ENCODE assay signal across 29 mouse cellular contexts in genomic region chr10:77643160-77643559, GRCm38 (mm10). TPM values are rescaled to one million over a fixed set of nuclear protein-coding genes. Genes with fewer than 3 reads are reported as not detected.
A peak's percentile ranks its signal among the peaks of the same experiment; 100 is the strongest.
DNase-seq lines count a peak whose midpoint lies in the region; ATAC-seq lines count a peak whose summit lies in the region.
"Had no signal": no experiment of that assay in that cellular context is flagged by ENCODE, and none has a peak within 500 bp of the region (broad histone marks: within the 10 kb centered on the region; RNA-seq: fewer than 3 reads in every experiment).

No protein-coding gene starts in this region.

- no peak overlapping the region for H3K4me3 ChIP-seq in embryonic facial prominence, embryonic 15.5 days (replicated peaks)
- H3K4me3 ChIP-seq in embryonic facial prominence, embryonic 10.5 days, result no peak overlapping the region
- H3K4me3 ChIP-seq in kidney, embryonic 15.5 days (replicated peaks), result no peak overlapping the region
- H3K4me3 ChIP-seq in neural tube, embryonic 15.5 days (replicated peaks), result no peak overlapping the region
- H3K4me3 ChIP-seq: embryonic facial prominence, embryonic 12.5 days; forebrain, embryonic 12.5 days; heart, adult 2 months; heart, embryonic 15.5 days; hindbrain, embryonic 13.5 days had no signal

- H3K4me2 ChIP-seq in embryonic facial prominence, embryonic 15.5 days (replicated peaks), result no peak overlapping the region
- H3K4me2 ChIP-seq in kidney, embryonic 15.5 days, result no peak overlapping the region
- H3K4me2 ChIP-seq in neural tube, embryonic 15.5 days, result no peak overlapping the region
- H3K4me2 ChIP-seq: embryonic facial prominence, embryonic 12.5 days; forebrain, embryonic 12.5 days; heart, embryonic 11.5 days; heart, embryonic 15.5 days; hindbrain, embryonic 13.5 days had no signal

- peaks cover 73% of the 10 kb centered on the region for H3K36me3 ChIP-seq in embryonic facial prominence, embryonic 15.5 days
- peaks cover 88% of the 10 kb centered on the region for H3K36me3 ChIP-seq in embryonic facial prominence, embryonic 10.5 days (replicated peaks)
- peaks cover 75% of the 10 kb centered on the region for H3K36me3 ChIP-seq in kidney, embryonic 15.5 days
- peaks cover 65% of the 10 kb centered on the region for H3K36me3 ChIP-seq in neural tube, embryonic 15.5 days

- ATAC-seq in embryonic facial prominence, embryonic 15.5 days (ENCODE audit: insufficient number of reproducible peaks, low FRiP score, low TSS enrichment, low read depth), result 0 out of 2 replicates have a peak, but pooled peaks have one; percentile 29
- no peak for ATAC-seq in kidney, embryonic 15.5 days (replicated peaks; ENCODE audit: low FRiP score)
- peak; percentile 31; the same call in 1 of the 2 replicates for ATAC-seq in neural tube, embryonic 15.5 days (ENCODE audit: low FRiP score)
- peak; percentile 19; the same call in 1 of the 2 replicates for ATAC-seq in megakaryocyte progenitor cell, adult 5-6 weeks (replicated peaks; ENCODE audit: poor library complexity)
- no peak for ATAC-seq in inflammation-experienced regulatory T-cells, adult 6 months
- ATAC-seq: activated CD4-positive, CD25-positive, alpha-beta regulatory T cell, adult 4 months; forebrain, embryonic 16.5 days; Patski had no signal

- no peak for DNase-seq in embryonic facial prominence, embryonic 10.5 days (ENCODE audit: low spot score)
- peak; percentile 27 for DNase-seq in kidney, postnatal 14 days
- DNase-seq in neural tube, embryonic 10.5 days (ENCODE audit: extremely low spot score, low spot score), result no peak
- DNase-seq: adrenal gland, postnatal 14 days; cerebellum, adult 11-12 months; cerebellum, adult 9-11 months; cerebellum, postnatal 36 days; embryo, embryonic 11 days; gastrocnemius, postnatal 10 days; heart, postnatal 14 days had no signal

- H3K27me3 ChIP-seq in embryonic facial prominence, embryonic 15.5 days, result no peaks in the 10 kb centered on the region
- H3K27me3 ChIP-seq in embryonic facial prominence, embryonic 10.5 days (replicated peaks; ENCODE audit: low read depth, poor library complexity, severe bottlenecking), result no peaks in the 10 kb centered on the region
- no peaks in the 10 kb centered on the region for H3K27me3 ChIP-seq in kidney, embryonic 15.5 days
- no peaks in the 10 kb centered on the region for H3K27me3 ChIP-seq in neural tube, embryonic 15.5 days (replicated peaks)
- H3K27me3 ChIP-seq: embryonic facial prominence, embryonic 12.5 days; forebrain, embryonic 12.5 days; heart, embryonic 15.5 days; hindbrain, embryonic 13.5 days; Patski had no signal

- WGBS in embryonic facial prominence, embryonic 15.5 days, result 73% methylated on average over 7 of the region's 7 CpGs
- 90% methylated on average over 7 of the region's 7 CpGs for WGBS in embryonic facial prominence, embryonic 10.5 days
- WGBS in kidney, embryonic 15.5 days, result 73% methylated on average over 7 of the region's 7 CpGs
- 76% methylated on average over 7 of the region's 7 CpGs for WGBS in neural tube, embryonic 15.5 days

- no peak overlapping the region for H3K27ac ChIP-seq in embryonic facial prominence, embryonic 15.5 days (replicated peaks)
- H3K27ac ChIP-seq in embryonic facial prominence, embryonic 10.5 days (replicated peaks), result no peak overlapping the region
- H3K27ac ChIP-seq in kidney, embryonic 15.5 days, result no peak overlapping the region
- no peak overlapping the region for H3K27ac ChIP-seq in neural tube, embryonic 15.5 days (replicated peaks)
- H3K27ac ChIP-seq: embryonic facial prominence, embryonic 12.5 days; forebrain, embryonic 12.5 days; heart, adult 2 months; heart, embryonic 15.5 days; hindbrain, embryonic 13.5 days had no signal

- H3K9me3 ChIP-seq in embryonic facial prominence, embryonic 15.5 days (replicated peaks), result no peaks in the 10 kb centered on the region
- H3K9me3 ChIP-seq in embryonic facial prominence, embryonic 10.5 days, result no peaks in the 10 kb centered on the region
- no peaks in the 10 kb centered on the region for H3K9me3 ChIP-seq in kidney, embryonic 15.5 days (replicated peaks)
- H3K9me3 ChIP-seq in neural tube, embryonic 15.5 days (replicated peaks), result no peaks in the 10 kb centered on the region
- H3K9me3 ChIP-seq: embryonic facial prominence, embryonic 12.5 days; forebrain, embryonic 12.5 days; heart, embryonic 15.5 days; hindbrain, embryonic 13.5 days had no signal

- peaks cover 7% of the 10 kb centered on the region for H3K4me1 ChIP-seq in embryonic facial prominence, embryonic 15.5 days
- H3K4me1 ChIP-seq in embryonic facial prominence, embryonic 10.5 days, result no peaks in the 10 kb centered on the region
- 0 out of 2 replicates have a peak, but pooled peaks cover 4% of the 10 kb centered on the region for H3K4me1 ChIP-seq in kidney, embryonic 15.5 days
- H3K4me1 ChIP-seq in neural tube, embryonic 15.5 days, result 0 out of 2 replicates have a peak, but pooled peaks cover 5% of the 10 kb centered on the region
- H3K4me1 ChIP-seq: embryonic facial prominence, embryonic 12.5 days had no signal

- no peak overlapping the region for H3K9ac ChIP-seq in embryonic facial prominence, embryonic 15.5 days
- no peak overlapping the region for H3K9ac ChIP-seq in kidney, embryonic 15.5 days
- no peak overlapping the region for H3K9ac ChIP-seq in neural tube, embryonic 15.5 days (replicated peaks)
- H3K9ac ChIP-seq: embryonic facial prominence, embryonic 12.5 days; forebrain, embryonic 12.5 days; heart, embryonic 15.5 days; hindbrain, embryonic 13.5 days had no signal

RNA-seq across cellular contexts. Expression of gene Ube2g2, which starts 21.1 kb away (rescaled TPM):
- 92.2 and 102 TPM in 2 replicates for polyA plus RNA-seq in embryonic facial prominence, embryonic 15.5 days (2015; fragmentation: Nextera tagmentation; extraction: Ambion mirVana)
- 98.9 and 101 TPM in 2 replicates for polyA plus RNA-seq in embryonic facial prominence, embryonic 10.5 days (2016; fragmentation: Nextera tagmentation; extraction: Ambion mirVana)
- polyA plus RNA-seq in kidney, embryonic 15.5 days (2015; fragmentation: Nextera tagmentation; extraction: Ambion mirVana), result 71.9 and 72.0 TPM in 2 replicates
- polyA plus RNA-seq in neural tube, embryonic 15.5 days (2015; fragmentation: Nextera tagmentation; extraction: Ambion mirVana), result 77.1 and 79.6 TPM in 2 replicates
- total RNA-seq in megakaryocyte progenitor cell, adult 5-6 weeks (2015), result 22.8 and 25.1 TPM in 2 replicates
- total RNA-seq in megakaryocyte progenitor cell, adult 5-6 weeks (2017), result 30.4 and 34.2 TPM in 2 replicates
- polyA plus RNA-seq in inflammation-experienced regulatory T-cells, adult 6 months (2017; shearing (Covaris generic)), result 10 to 100 TPM; 41.1 to 55.4 (median 50.1) TPM

RNA-seq across cellular contexts. Expression of gene Gm49325, which starts 37.2 kb away (rescaled TPM):
- 3.1 TPM in 1 of 2 replicates, not detected in the other for polyA plus RNA-seq in embryonic facial prominence, embryonic 15.5 days (2015; fragmentation: Nextera tagmentation; extraction: Ambion mirVana)
- polyA plus RNA-seq in embryonic facial prominence, embryonic 10.5 days (2016; fragmentation: Nextera tagmentation; extraction: Ambion mirVana), result 1.9 and 8.0 TPM in 2 replicates
- polyA plus RNA-seq in kidney, embryonic 15.5 days (2015; fragmentation: Nextera tagmentation; extraction: Ambion mirVana), result 3.6 and 6.3 TPM in 2 replicates
- 1.4 and 2.4 TPM in 2 replicates for polyA plus RNA-seq in neural tube, embryonic 15.5 days (2015; fragmentation: Nextera tagmentation; extraction: Ambion mirVana)
- not detected in 2 replicates for total RNA-seq in megakaryocyte progenitor cell, adult 5-6 weeks (2015)
- 1.1 TPM in 1 of 2 replicates, not detected in the other for total RNA-seq in megakaryocyte progenitor cell, adult 5-6 weeks (2017)
- 10 to 100 TPM in 1 of 3 experiments, 1 to 10 TPM in 1, not detected in 1; 3.6 to 10.0 TPM for polyA plus RNA-seq in inflammation-experienced regulatory T-cells, adult 6 months (2017; shearing (Covaris generic))
- total RNA-seq: hematopoietic stem cell, adult 5-6 weeks had no signal
- polyA plus RNA-seq: heart, adult 2 months; heart, embryonic 11.5 days had no signal

RNA-seq across cellular contexts. Expression of gene Sumo3, which starts 37.3 kb away (rescaled TPM):
- 323 and 339 TPM in 2 replicates for polyA plus RNA-seq in embryonic facial prominence, embryonic 15.5 days (2015; fragmentation: Nextera tagmentation; extraction: Ambion mirVana)
- polyA plus RNA-seq in embryonic facial prominence, embryonic 10.5 days (2016; fragmentation: Nextera tagmentation; extraction: Ambion mirVana), result 419 and 445 TPM in 2 replicates
- 332 TPM in 2 replicates for polyA plus RNA-seq in kidney, embryonic 15.5 days (2015; fragmentation: Nextera tagmentation; extraction: Ambion mirVana)
- polyA plus RNA-seq in neural tube, embryonic 15.5 days (2015; fragmentation: Nextera tagmentation; extraction: Ambion mirVana), result 275 and 286 TPM in 2 replicates
- 34.5 and 38.8 TPM in 2 replicates for total RNA-seq in megakaryocyte progenitor cell, adult 5-6 weeks (2015)
- total RNA-seq in megakaryocyte progenitor cell, adult 5-6 weeks (2017), result 187 and 212 TPM in 2 replicates
- polyA plus RNA-seq in inflammation-experienced regulatory T-cells, adult 6 months (2017; shearing (Covaris generic)), result 10 to 100 TPM; 73.1 to 90.7 (median 74.3) TPM

RNA-seq across cellular contexts. Expression of gene Tspear, which starts 43.2 kb away (rescaled TPM):
- 3.3 and 3.4 TPM in 2 replicates for polyA plus RNA-seq in embryonic facial prominence, embryonic 15.5 days (2015; fragmentation: Nextera tagmentation; extraction: Ambion mirVana)
- 0.97 and 1.2 TPM in 2 replicates for polyA plus RNA-seq in embryonic facial prominence, embryonic 10.5 days (2016; fragmentation: Nextera tagmentation; extraction: Ambion mirVana)
- 0.50 and 0.90 TPM in 2 replicates for polyA plus RNA-seq in kidney, embryonic 15.5 days (2015; fragmentation: Nextera tagmentation; extraction: Ambion mirVana)
- 1.6 and 1.9 TPM in 2 replicates for polyA plus RNA-seq in neural tube, embryonic 15.5 days (2015; fragmentation: Nextera tagmentation; extraction: Ambion mirVana)
- total RNA-seq in megakaryocyte progenitor cell, adult 5-6 weeks (2015), result 0.12 and 0.96 TPM in 2 replicates
- total RNA-seq in megakaryocyte progenitor cell, adult 5-6 weeks (2017), result not detected in 2 replicates
- polyA plus RNA-seq in inflammation-experienced regulatory T-cells, adult 6 months (2017; shearing (Covaris generic)), result under 1 TPM; 0.26 to 0.54 (median 0.28) TPM
- total RNA-seq: adrenal gland, postnatal 14 days; gastrocnemius, postnatal 10 days; gastrocnemius, postnatal 4 days; heart, adult 2 months had no signal
- polyA plus RNA-seq: C2C12; heart, adult 2 months; heart, embryonic 11.5 days; heart, embryonic 15.5 days; Patski had no signal

RNA-seq across cellular contexts. Expression of gene Gm19402, which starts 47.4 kb away (rescaled TPM):
- polyA plus RNA-seq in embryonic facial prominence, embryonic 15.5 days (2015; fragmentation: Nextera tagmentation; extraction: Ambion mirVana), result 0.60 and 0.85 TPM in 2 replicates
- not detected in 2 replicates for polyA plus RNA-seq in embryonic facial prominence, embryonic 10.5 days (2016; fragmentation: Nextera tagmentation; extraction: Ambion mirVana)
- not detected in 2 replicates for polyA plus RNA-seq in kidney, embryonic 15.5 days (2015; fragmentation: Nextera tagmentation; extraction: Ambion mirVana)
- not detected in 2 replicates for polyA plus RNA-seq in neural tube, embryonic 15.5 days (2015; fragmentation: Nextera tagmentation; extraction: Ambion mirVana)
- total RNA-seq in megakaryocyte progenitor cell, adult 5-6 weeks (2015), result not detected in 2 replicates
- total RNA-seq in megakaryocyte progenitor cell, adult 5-6 weeks (2017), result not detected in 2 replicates
- not detected for polyA plus RNA-seq in inflammation-experienced regulatory T-cells, adult 6 months (2017; shearing (Covaris generic))
- total RNA-seq: adrenal gland, adult 18-20 months; adrenal gland, postnatal 14 days; gastrocnemius, postnatal 10 days; gastrocnemius, postnatal 4 days; heart, adult 2 months; heart, postnatal 14 days; hematopoietic stem cell, adult 5-6 weeks had no signal
- polyA plus RNA-seq: activated CD4-positive, CD25-positive, alpha-beta regulatory T cell, adult 4 months; C2C12; embryonic facial prominence, embryonic 12.5 days; forebrain, embryonic 12.5 days; forebrain, embryonic 16.5 days; frontal cortex, adult 2 months; heart, adult 2 months; heart, embryonic 11.5 days; heart, embryonic 15.5 days; hindbrain, embryonic 13.5 days; Patski had no signal

Comparison
In these comparisons a context has a peak if more than half of its experiments do, and no peak if none do; other contexts are left out.
1. ATAC-seq: peak in embryonic facial prominence, embryonic 15.5 days (single experiment), neural tube, embryonic 15.5 days (single experiment) and megakaryocyte progenitor cell, adult 5-6 weeks (single experiment); none in kidney, embryonic 15.5 days (single experiment) and inflammation-experienced regulatory T-cells, adult 6 months (single experiment).